Mouse (Mus musculus) G1E (cell line): ENCODE measurements around the gene Stab2. TPM values are rescaled to one million over a fixed set of nuclear protein-coding genes. Genes with fewer than 3 reads are reported as not detected.

ENCODE experiments used
- ATAC-seq: 2 replicates; pipeline ENCODE4 v1.8.0; 2016; ENCODE audit warnings: mild to moderate bottlenecking; ENCODE audit not compliant: insufficient number of reproducible peaks, poor library complexity, low FRiP score, severe bottlenecking; ENCODE audit errors: extremely low read depth
- DNase-seq: peaks from one replicate; pipeline ENCODE4 v3.0.0; 2012; ENCODE audit warnings: low spot score
- H3K27me3 ChIP-seq: 2 replicates; pipeline ENCODE4 v1.6.1; 2012; ENCODE audit warnings: mild to moderate bottlenecking, low read length, inconsistent platforms; ENCODE audit not compliant: insufficient read depth
- H3K36me3 ChIP-seq: replicated peaks from 2 replicates; pipeline ENCODE3; 2012; ENCODE audit warnings: mild to moderate bottlenecking, inconsistent platforms
- H3K4me1 ChIP-seq: 2 replicates; pipeline ENCODE4 v1.6.1; 2012; ENCODE audit warnings: low read depth, low read length, inconsistent platforms, mixed read lengths; ENCODE audit not compliant: insufficient read depth
- H3K4me3 ChIP-seq: 2 replicates; pipeline ENCODE4 v1.5.1; 2012; ENCODE audit warnings: low read depth, mild to moderate bottlenecking, inconsistent platforms, low read length, moderate library complexity, mixed read lengths
- H3K9me3 ChIP-seq: replicated peaks from 2 replicates; pipeline ENCODE4 v1.6.1; 2012; ENCODE audit warnings: inconsistent platforms
- CTCF ChIP-seq: IDR thresholded peaks from 2 replicates; pipeline ENCODE4 v1.5.1; 2012; ENCODE audit warnings: low read depth, low read length, inconsistent platforms, mixed read lengths
- GATA1 ChIP-seq: IDR thresholded peaks from 2 replicates; pipeline ENCODE4 v1.6.1; 2012; ENCODE audit warnings: borderline replicate concordance, low read length, inconsistent platforms, mixed read lengths
- GATA2 ChIP-seq: IDR thresholded peaks from 2 replicates; pipeline ENCODE4 v1.6.1; 2012; ENCODE audit warnings: low read depth, low read length, inconsistent platforms, borderline replicate concordance
- POLR2AphosphoS5 ChIP-seq: IDR thresholded peaks from 2 replicates; pipeline ENCODE4 v1.6.1; 2012; ENCODE audit warnings: low read depth, low read length, inconsistent platforms; ENCODE audit not compliant: insufficient replicate concordance
- TAL1 ChIP-seq: conservative IDR thresholded peaks from 2 replicates; pipeline ENCODE4 v1.6.1; 2012; ENCODE audit warnings: low read depth, low read length, inconsistent platforms, mixed read lengths
- polyA plus RNA-seq: library from polyadenylated mRNA; stranded (reverse); fragments of >175 nt; gene quantifications from 2 replicates; pipeline ENCODE4 v1.2.3, GENCODE M21; 2012
- total RNA-seq, 2 experiments: library from RNA; stranded (forward) in 1 of 2; stranded (reverse) in 1 of 2; fragments of 200-1000 nt in 1 of 2; fragments of >200 nt in 1 of 2; fragmentation: Nextera tagmentation in 1 of 2; gene quantifications; 2 replicates each; pipeline ENCODE4 v1.2.3; 2014 to 2017

Stab2 gene
- total and polyA plus RNA-seq, 3 experiments = under 0.01 to 29.7 TPM; not detected in 1

- H3K9me3 ChIP-seq = no peaks in the 10 kb centered on the region
- DNase-seq (no peak), ATAC-seq (no peak)
- no peaks in the 10 kb centered on the region for H3K36me3 ChIP-seq
- TF ChIP-seq CTCF (no peak), TAL1 (no peak), GATA1 (no peak), POLR2AphosphoS5 (no peak), GATA2 (no peak)
- no peak overlapping the region for H3K4me3 ChIP-seq
- H3K27me3 ChIP-seq = 0 out of 2 replicates have a peak, but pooled peaks cover 2% of the 10 kb centered on the region
- no peaks in the 10 kb centered on the region for H3K4me1 ChIP-seq
These were observed 117.5 kb downstream of the Stab2 start for GRCm38 (mm10) chr10:86890166-86890930.

GRCm38 (mm10) chr10:86889440-86889839 lies 118.4 kb downstream of the Stab2 start:
- Histone ChIP-seq H3K9me3 (no peaks in the 10 kb centered on the region), H3K4me3 (no peak overlapping the region), H3K27me3 (0 out of 2 replicates have a peak, but pooled peaks cover 2% of the 10 kb centered on the region), H3K4me1 (no peaks in the 10 kb centered on the region), H3K36me3 (no peaks in the 10 kb centered on the region)
- DNase-seq (no peak), ATAC-seq (no peak)
- TF ChIP-seq POLR2AphosphoS5 (no peak), GATA2 (no peak)

- Histone ChIP-seq H3K4me1 (no peaks in the 10 kb centered on the region), H3K4me3 (no peak overlapping the region), H3K36me3 (no peaks in the 10 kb centered on the region), H3K9me3 (no peaks in the 10 kb centered on the region), H3K27me3 (0 out of 2 replicates have a peak, but pooled peaks cover 2% of the 10 kb centered on the region)
- TF ChIP-seq TAL1 = no peak
- no peak for TF ChIP-seq GATA2
- no peak for TF ChIP-seq CTCF
- no peak for TF ChIP-seq GATA1
- no peak for TF ChIP-seq POLR2AphosphoS5
- ATAC-seq (no peak), DNase-seq (no peak)
These were observed 121.4 kb downstream of the Stab2 start for GRCm38 (mm10) chr10:86886434-86886833.

GRCm38 (mm10) chr10:86881448-86881847 lies 126.4 kb downstream of the Stab2 start:
- Histone ChIP-seq H3K36me3 (no peaks in the 10 kb centered on the region), H3K27me3 (no peaks in the 10 kb centered on the region), H3K4me1 (no peaks in the 10 kb centered on the region), H3K4me3 (no peak overlapping the region), H3K9me3 (no peaks in the 10 kb centered on the region)
- no peak for TF ChIP-seq GATA1
- TF ChIP-seq TAL1 = no peak
- TF ChIP-seq CTCF = no peak
- TF ChIP-seq GATA2 = no peak
- TF ChIP-seq POLR2AphosphoS5 = no peak
- DNase-seq = no peak
- ATAC-seq = no peak

GRCm38 (mm10) chr10:86880071-86880806 lies 127.6 kb downstream of the Stab2 start:
- Histone ChIP-seq H3K4me3 (no peak overlapping the region), H3K27me3 (no peaks in the 10 kb centered on the region), H3K4me1 (no peaks in the 10 kb centered on the region), H3K36me3 (no peaks in the 10 kb centered on the region), H3K9me3 (no peaks in the 10 kb centered on the region)
- ATAC-seq = no peak
- TF ChIP-seq CTCF = no peak
- TF ChIP-seq TAL1 = no peak
- no peak for TF ChIP-seq GATA1
- no peak for TF ChIP-seq GATA2
- TF ChIP-seq POLR2AphosphoS5 = no peak
- no peak for DNase-seq

GRCm38 (mm10) chr10:86878721-86879120 lies 129.1 kb downstream of the Stab2 start:
- TF ChIP-seq GATA1 = no peak
- TF ChIP-seq CTCF = no peak
- no peak for TF ChIP-seq GATA2
- TF ChIP-seq POLR2AphosphoS5 = no peak
- TF ChIP-seq TAL1 = no peak
- DNase-seq (no peak), ATAC-seq (no peak)
- no peak overlapping the region for H3K4me3 ChIP-seq
- H3K36me3 ChIP-seq = no peaks in the 10 kb centered on the region
- no peaks in the 10 kb centered on the region for H3K27me3 ChIP-seq
- no peaks in the 10 kb centered on the region for H3K4me1 ChIP-seq
- H3K9me3 ChIP-seq = no peaks in the 10 kb centered on the region
